ENCODE assay signal across 17 mouse cellular contexts in the genomic region with DNA sequence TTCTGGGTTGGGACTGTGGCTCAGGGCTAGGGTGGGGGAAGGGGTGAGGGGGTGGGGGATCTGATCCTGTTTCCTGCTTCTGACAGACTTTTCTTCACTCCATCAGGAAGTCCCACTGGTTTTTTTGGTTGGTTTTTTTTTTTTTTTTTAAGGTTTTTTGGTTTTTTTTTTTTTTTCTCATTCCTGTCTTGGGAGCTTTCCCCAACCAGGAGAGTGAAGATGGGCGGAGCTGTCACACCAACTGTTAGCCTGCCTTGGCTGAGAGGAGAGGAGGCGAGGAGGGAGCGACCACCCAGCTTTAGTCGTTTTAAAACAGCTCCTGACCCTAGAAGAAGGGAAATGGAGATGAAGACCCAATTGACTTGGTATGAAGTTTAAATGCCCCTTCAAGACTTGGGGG. TPM values are rescaled to one million over a fixed set of nuclear protein-coding genes. Genes with fewer than 3 reads are reported as not detected.
DNase-seq lines count a peak whose midpoint lies in the region; ATAC-seq and TF ChIP-seq lines count a peak whose summit lies in the region.
"Had no signal": no experiment of that assay in that cellular context is flagged by ENCODE, and none has a peak within 500 bp of the region (broad histone marks: within the 10 kb centered on the region; RNA-seq: fewer than 3 reads in every experiment).

No protein-coding gene starts in this region.

- H3K9me3 ChIP-seq in forebrain, embryonic 13.5 days (replicated peaks) = no peaks in the 10 kb centered on the region
- no peaks in the 10 kb centered on the region for H3K9me3 ChIP-seq in hindbrain, embryonic 14.5 days (ENCODE audit: control insufficient read depth, low read length)
- no peaks in the 10 kb centered on the region for H3K9me3 ChIP-seq in neural tube, embryonic 13.5 days
- H3K9me3 ChIP-seq: limb, embryonic 15.5 days had no signal

- ATAC-seq in forebrain, embryonic 13.5 days = no peak
- no peak for ATAC-seq in hindbrain, embryonic 14.5 days (ENCODE audit: low FRiP score)
- no peak for ATAC-seq in neural tube, embryonic 13.5 days (ENCODE audit: low read depth)
- ATAC-seq: CD4-positive, CD25-positive, alpha-beta regulatory T cell, adult 4 months; inflammation-experienced regulatory T-cells, adult 6 months had no signal

- H3K4me1 ChIP-seq in cortical plate, adult 2 months (ENCODE audit: control insufficient read depth, insufficient read depth, low read length) = peaks cover 24% of the 10 kb centered on the region
- H3K4me1 ChIP-seq in forebrain, embryonic 13.5 days = peaks cover 100% of the 10 kb centered on the region
- H3K4me1 ChIP-seq in hindbrain, embryonic 14.5 days (replicated peaks; ENCODE audit: control insufficient read depth, insufficient read depth, low read length) = peaks cover 85% of the 10 kb centered on the region
- peaks cover 100% of the 10 kb centered on the region for H3K4me1 ChIP-seq in neural tube, embryonic 13.5 days (replicated peaks)

- TF ChIP-seq POLR2A in cortical plate, adult 2 months (IDR thresholded peaks at IDR 0.05; ENCODE audit: extremely low read depth, insufficient read depth, low read length) = no peak

- no peak for DNase-seq in hindbrain, embryonic 14.5 days (ENCODE audit: low spot score)
- DNase-seq in kidney, adult 8-10 months = no peak
- DNase-seq in kidney, postnatal 10 days = no peak
- DNase-seq in gastrocnemius, adult 8-10 months (ENCODE audit: low spot score in 2 of 2) = no peak
- DNase-seq: adrenal gland, postnatal 36 days; heart, adult 11 months; lung, adult 18-20 months; lung, postnatal 4 days; right cerebral cortex, postnatal 25 days had no signal

- H3K27me3 ChIP-seq in forebrain, embryonic 13.5 days = 0 out of 2 replicates have a peak, but pooled peaks cover 5% of the 10 kb centered on the region
- no peaks in the 10 kb centered on the region for H3K27me3 ChIP-seq in hindbrain, embryonic 14.5 days (ENCODE audit: control insufficient read depth, insufficient read depth, low read length)
- H3K27me3 ChIP-seq in neural tube, embryonic 13.5 days = no peaks in the 10 kb centered on the region

- H3K4me2 ChIP-seq in forebrain, embryonic 13.5 days = peak overlapping the region; percentile 88
- H3K4me2 ChIP-seq in hindbrain, embryonic 14.5 days (replicated peaks) = no peak overlapping the region
- 0 out of 2 replicates have a peak overlapping the region, but pooled peaks have one; percentile 15 for H3K4me2 ChIP-seq in neural tube, embryonic 13.5 days
- H3K4me2 ChIP-seq: limb, embryonic 15.5 days had no signal

- H3K4me3 ChIP-seq in cortical plate, adult 2 months (ENCODE audit: insufficient read depth, low read length) = no peak overlapping the region
- H3K4me3 ChIP-seq in forebrain, embryonic 13.5 days = no peak overlapping the region
- no peak overlapping the region for H3K4me3 ChIP-seq in hindbrain, embryonic 14.5 days (replicated peaks; ENCODE audit: low read length)
- H3K4me3 ChIP-seq in neural tube, embryonic 13.5 days = no peak overlapping the region
- H3K4me3 ChIP-seq: limb, embryonic 15.5 days had no signal

- no peak for TF ChIP-seq CTCF in cortical plate, adult 2 months (IDR thresholded peaks at IDR 0.05; ENCODE audit: extremely low read depth, insufficient read depth, low read length)

- peaks cover 86% of the 10 kb centered on the region for H3K36me3 ChIP-seq in forebrain, embryonic 13.5 days (ENCODE audit: poor library complexity, severe bottlenecking)
- peaks cover 81% of the 10 kb centered on the region for H3K36me3 ChIP-seq in hindbrain, embryonic 14.5 days (replicated peaks; ENCODE audit: control insufficient read depth, insufficient read depth)
- peaks cover 76% of the 10 kb centered on the region for H3K36me3 ChIP-seq in neural tube, embryonic 13.5 days
- H3K36me3 ChIP-seq: limb, embryonic 15.5 days had no signal

- 38% methylated on average over 4 of the region's 4 CpGs for WGBS in forebrain, embryonic 13.5 days
- WGBS in hindbrain, embryonic 14.5 days = 30% methylated on average over 4 of the region's 4 CpGs
- WGBS in neural tube, embryonic 13.5 days = 18% methylated on average over 4 of the region's 4 CpGs

- 0 out of 2 replicates have a peak overlapping the region, but pooled peaks have one; percentile 2 for H3K27ac ChIP-seq in cortical plate, adult 2 months (ENCODE audit: insufficient read depth, low read length)
- peak overlapping the region; percentile 100 for H3K27ac ChIP-seq in forebrain, embryonic 13.5 days
- H3K27ac ChIP-seq in hindbrain, embryonic 14.5 days = peak overlapping the region; percentile 93
- H3K27ac ChIP-seq in neural tube, embryonic 13.5 days (replicated peaks) = peak overlapping the region; percentile 98
- H3K27ac ChIP-seq: limb, embryonic 15.5 days had no signal

- peak overlapping the region; percentile 100 for H3K9ac ChIP-seq in forebrain, embryonic 13.5 days
- 0 out of 2 replicates have a peak overlapping the region, but pooled peaks have one; percentile 44 for H3K9ac ChIP-seq in hindbrain, embryonic 14.5 days
- H3K9ac ChIP-seq in neural tube, embryonic 13.5 days = peak overlapping the region; percentile 53; the same call in 1 of the 2 replicates
- H3K9ac ChIP-seq: limb, embryonic 15.5 days had no signal

RNA-seq across cellular contexts. Expression of gene Rhbg, which starts 27.2 kb away (rescaled TPM):
- polyA plus RNA-seq in cortical plate, adult 2 months (2012; rRNA removed) = not detected in 2 replicates
- polyA plus RNA-seq in forebrain, embryonic 13.5 days (2015; fragmentation: Nextera tagmentation; extraction: Ambion mirVana) = 0.18 and 0.26 TPM in 2 replicates
- polyA plus RNA-seq in hindbrain, embryonic 14.5 days (2014; fragmentation: Nextera tagmentation; extraction: Ambion mirVana) = 0.48 and 0.76 TPM in 2 replicates
- polyA plus RNA-seq in neural tube, embryonic 13.5 days (2015; fragmentation: Nextera tagmentation; extraction: Ambion mirVana) = 0.15 and 0.67 TPM in 2 replicates
- not detected for total RNA-seq in gastrocnemius, adult 8-10 months (2022)
- total RNA-seq: monocyte, adult 5-6 weeks had no signal
- polyA plus RNA-seq: CD4-positive, CD25-positive, alpha-beta regulatory T cell, adult 4 months; inflammation-experienced regulatory T-cells, adult 6 months had no signal

RNA-seq across cellular contexts. Expression of gene Gm38392, which starts 59.8 kb away (rescaled TPM):
- polyA plus RNA-seq in cortical plate, adult 2 months (2012; rRNA removed) = 0.08 TPM in 1 of 2 replicates, not detected in the other
- polyA plus RNA-seq in forebrain, embryonic 13.5 days (2015; fragmentation: Nextera tagmentation; extraction: Ambion mirVana) = 0.31 TPM in 1 of 2 replicates, not detected in the other
- polyA plus RNA-seq in hindbrain, embryonic 14.5 days (2014; fragmentation: Nextera tagmentation; extraction: Ambion mirVana) = 0.37 TPM in 1 of 2 replicates, not detected in the other
- polyA plus RNA-seq in neural tube, embryonic 13.5 days (2015; fragmentation: Nextera tagmentation; extraction: Ambion mirVana) = 0.23 and 0.33 TPM in 2 replicates
- 1 to 10 TPM in 1 of 4 experiments, under 1 TPM in 3; 0.72 to 2.2 (median 0.81) TPM for total RNA-seq in gastrocnemius, adult 8-10 months (2022)
- total RNA-seq: monocyte, adult 5-6 weeks had no signal
- polyA plus RNA-seq: CD4-positive, CD25-positive, alpha-beta regulatory T cell, adult 4 months; heart, embryonic 16.5 days; inflammation-experienced regulatory T-cells, adult 6 months had no signal

Comparison
In these comparisons a context has a peak if more than half of its experiments do, and no peak if none do; other contexts are left out.
1. H3K27ac ChIP-seq: peak in every context shown above with its lines; median percentile 100 in forebrain, embryonic 13.5 days; 98 in neural tube, embryonic 13.5 days; 93 in hindbrain, embryonic 14.5 days; 2 in cortical plate, adult 2 months.
2. H3K9ac ChIP-seq: peak in every context shown above with its lines; median percentile 100 in forebrain, embryonic 13.5 days; 53 in neural tube, embryonic 13.5 days; 44 in hindbrain, embryonic 14.5 days.